Mouse (Mus musculus): ENCODE data around the gene Fbxl7. TPM values are rescaled to one million over a fixed set of nuclear protein-coding genes. Genes with fewer than 3 reads are reported as not detected.
A peak's percentile ranks its signal among the peaks of the same experiment; 100 is the strongest.

Fbxl7 gene
- polyA plus RNA-seq, 1 experiment from 2014 or later, result 32.3 TPM

GRCm38 (mm10) chr15:26579947-26580709 is 315.3 kb downstream of the Fbxl7 start:
- no peaks in the 10 kb centered on the region for H3K9me3 ChIP-seq (ENCODE audit: control insufficient read depth, low read depth, low read length)
- no peak overlapping the region for H3K4me2 ChIP-seq (replicated peaks; ENCODE audit: low read depth, low read length)
- 43% methylated on average over 8 of the region's 8 CpGs for WGBS
- no peaks in the 10 kb centered on the region for H3K36me3 ChIP-seq (ENCODE audit: control insufficient read depth, insufficient read depth, low read length)
- no peaks in the 10 kb centered on the region for H3K27me3 ChIP-seq (ENCODE audit: control insufficient read depth, insufficient read depth, low read length)
- no peak overlapping the region for H3K9ac ChIP-seq (replicated peaks; ENCODE audit: low read depth, low read length)
- peak overlapping the region; percentile 68; the same call in 1 of the 2 replicates for H3K27ac ChIP-seq (ENCODE audit: low read length)
- peak; percentile 61; the same call in 1 of the 2 replicates for ATAC-seq (ENCODE audit: insufficient number of reproducible peaks, insufficient read depth, low FRiP score, low read depth)
- no peak overlapping the region for H3K4me3 ChIP-seq (ENCODE audit: low read depth, low read length)
- H3K4me1 ChIP-seq (ENCODE audit: control insufficient read depth, insufficient read depth, low read length), result no peaks in the 10 kb centered on the region

GRCm38 (mm10) chr15:26578500-26578899 is 316.9 kb downstream of the Fbxl7 start:
- H3K36me3 ChIP-seq (ENCODE audit: control insufficient read depth, insufficient read depth, low read length), result no peaks in the 10 kb centered on the region
- WGBS, result 73% methylated on average over 1 of the region's 1 CpGs

GRCm38 (mm10) chr15:26566076-26566475 is 329.3 kb downstream of the Fbxl7 start:
- Histone ChIP-seq H3K4me2 (replicated peaks; ENCODE audit: low read depth, low read length) (no peak overlapping the region), H3K27me3 (ENCODE audit: control insufficient read depth, insufficient read depth, low read length) (no peaks in the 10 kb centered on the region), H3K4me3 (ENCODE audit: low read depth, low read length) (no peak overlapping the region)

More at GRCm38 (mm10) chr15:26578500-26578899, 316.9 kb downstream of the Fbxl7 start:
- ATAC-seq (ENCODE audit: insufficient number of reproducible peaks, insufficient read depth, low FRiP score, low read depth), result no peak
- Histone ChIP-seq H3K4me2 (replicated peaks; ENCODE audit: low read depth, low read length) (no peak overlapping the region), H3K27me3 (ENCODE audit: control insufficient read depth, insufficient read depth, low read length) (no peaks in the 10 kb centered on the region), H3K27ac (ENCODE audit: low read length) (no peak overlapping the region), H3K4me1 (ENCODE audit: control insufficient read depth, insufficient read depth, low read length) (no peaks in the 10 kb centered on the region), H3K4me3 (ENCODE audit: low read depth, low read length) (no peak overlapping the region), H3K9ac (replicated peaks; ENCODE audit: low read depth, low read length) (no peak overlapping the region), H3K9me3 (ENCODE audit: control insufficient read depth, low read depth, low read length) (no peaks in the 10 kb centered on the region)

GRCm38 (mm10) chr15:26553620-26554019 is 341.8 kb downstream of the Fbxl7 start:
- Histone ChIP-seq H3K4me1 (ENCODE audit: control insufficient read depth, insufficient read depth, low read length) (no peaks in the 10 kb centered on the region), H3K27ac (ENCODE audit: low read length) (no peak overlapping the region), H3K9ac (replicated peaks; ENCODE audit: low read depth, low read length) (no peak overlapping the region), H3K4me2 (replicated peaks; ENCODE audit: low read depth, low read length) (no peak overlapping the region), H3K27me3 (ENCODE audit: control insufficient read depth, insufficient read depth, low read length) (no peaks in the 10 kb centered on the region), H3K4me3 (ENCODE audit: low read depth, low read length) (no peak overlapping the region), H3K36me3 (ENCODE audit: control insufficient read depth, insufficient read depth, low read length) (no peaks in the 10 kb centered on the region; the same call in 1 of the 2 replicates), H3K9me3 (ENCODE audit: control insufficient read depth, low read depth, low read length) (no peaks in the 10 kb centered on the region)
- no peak for ATAC-seq (ENCODE audit: insufficient number of reproducible peaks, insufficient read depth, low FRiP score, low read depth)
- WGBS, result 66% methylated on average over 10 of the region's 10 CpGs

More at GRCm38 (mm10) chr15:26566076-26566475, 329.3 kb downstream of the Fbxl7 start:
- ATAC-seq (ENCODE audit: insufficient number of reproducible peaks, insufficient read depth, low FRiP score, low read depth), result no peak
- WGBS, result 83% methylated on average over 2 of the region's 2 CpGs
- no peak overlapping the region for H3K9ac ChIP-seq (replicated peaks; ENCODE audit: low read depth, low read length)
- no peaks in the 10 kb centered on the region for H3K36me3 ChIP-seq (ENCODE audit: control insufficient read depth, insufficient read depth, low read length)
- H3K27ac ChIP-seq (ENCODE audit: low read length), result no peak overlapping the region
- no peaks in the 10 kb centered on the region for H3K4me1 ChIP-seq (ENCODE audit: control insufficient read depth, insufficient read depth, low read length)
- no peaks in the 10 kb centered on the region for H3K9me3 ChIP-seq (ENCODE audit: control insufficient read depth, low read depth, low read length)

GRCm38 (mm10) chr15:26533997-26534700 is 361.2 kb downstream of the Fbxl7 start:
- Histone ChIP-seq H3K36me3 (ENCODE audit: control insufficient read depth, insufficient read depth, low read length) (no peaks in the 10 kb centered on the region), H3K4me1 (ENCODE audit: control insufficient read depth, insufficient read depth, low read length) (no peaks in the 10 kb centered on the region), H3K4me3 (ENCODE audit: low read depth, low read length) (no peak overlapping the region), H3K27me3 (ENCODE audit: control insufficient read depth, insufficient read depth, low read length) (no peaks in the 10 kb centered on the region), H3K27ac (ENCODE audit: low read length) (no peak overlapping the region), H3K4me2 (replicated peaks; ENCODE audit: low read depth, low read length) (no peak overlapping the region), H3K9ac (replicated peaks; ENCODE audit: low read depth, low read length) (no peak overlapping the region), H3K9me3 (ENCODE audit: control insufficient read depth, low read depth, low read length) (no peaks in the 10 kb centered on the region)
- WGBS, result 71% methylated on average over 3 of the region's 3 CpGs
- ATAC-seq (ENCODE audit: insufficient number of reproducible peaks, insufficient read depth, low FRiP score, low read depth), result no peak

GRCm38 (mm10) chr15:26519220-26519631 is 376.2 kb downstream of the Fbxl7 start:
- no peak overlapping the region for H3K4me2 ChIP-seq (replicated peaks; ENCODE audit: low read depth, low read length)
- 0 out of 2 replicates have a peak overlapping the region, but pooled peaks have one; percentile 15 for H3K27ac ChIP-seq (ENCODE audit: low read length)
- WGBS, result 56% methylated on average over 6 of the region's 6 CpGs
- ATAC-seq (ENCODE audit: insufficient number of reproducible peaks, insufficient read depth, low FRiP score, low read depth), result peak; percentile 77; the same call in 1 of the 2 replicates
- no peaks in the 10 kb centered on the region for H3K27me3 ChIP-seq (ENCODE audit: control insufficient read depth, insufficient read depth, low read length)
- H3K36me3 ChIP-seq (ENCODE audit: control insufficient read depth, insufficient read depth, low read length), result no peaks in the 10 kb centered on the region
- no peaks in the 10 kb centered on the region for H3K9me3 ChIP-seq (ENCODE audit: control insufficient read depth, low read depth, low read length)
- H3K4me3 ChIP-seq (ENCODE audit: low read depth, low read length), result no peak overlapping the region
- no peak overlapping the region for H3K9ac ChIP-seq (replicated peaks; ENCODE audit: low read depth, low read length)
- H3K4me1 ChIP-seq (ENCODE audit: control insufficient read depth, insufficient read depth, low read length), result no peaks in the 10 kb centered on the region

GRCm38 (mm10) chr15:26501024-26501423 is 394.4 kb downstream of the Fbxl7 start:
- 36% methylated on average over 4 of the region's 4 CpGs for WGBS
- Histone ChIP-seq H3K4me3 (ENCODE audit: low read depth, low read length) (no peak overlapping the region), H3K9ac (replicated peaks; ENCODE audit: low read depth, low read length) (no peak overlapping the region), H3K9me3 (ENCODE audit: control insufficient read depth, low read depth, low read length) (no peaks in the 10 kb centered on the region), H3K27ac (ENCODE audit: low read length) (no peak overlapping the region), H3K36me3 (ENCODE audit: control insufficient read depth, insufficient read depth, low read length) (no peaks in the 10 kb centered on the region), H3K4me1 (ENCODE audit: control insufficient read depth, insufficient read depth, low read length) (no peaks in the 10 kb centered on the region), H3K4me2 (replicated peaks; ENCODE audit: low read depth, low read length) (no peak overlapping the region), H3K27me3 (ENCODE audit: control insufficient read depth, insufficient read depth, low read length) (no peaks in the 10 kb centered on the region)
- no peak for ATAC-seq (ENCODE audit: insufficient number of reproducible peaks, insufficient read depth, low FRiP score, low read depth)

All from stomach, embryonic 14.5 days (tissue).